Mouse (Mus musculus) thymus, adult 18-20 months (tissue): ENCODE data around the gene CN725425.
A peak's percentile ranks its signal among the peaks of the same experiment; 100 is the strongest.

Experiments used
- DNase-seq, 2 experiments: peaks; one replicate each; pipeline ENCODE4 v3.0.0; 2022; ENCODE audit warnings: mixed read lengths in 2 of 2

CN725425 gene

DNA sequence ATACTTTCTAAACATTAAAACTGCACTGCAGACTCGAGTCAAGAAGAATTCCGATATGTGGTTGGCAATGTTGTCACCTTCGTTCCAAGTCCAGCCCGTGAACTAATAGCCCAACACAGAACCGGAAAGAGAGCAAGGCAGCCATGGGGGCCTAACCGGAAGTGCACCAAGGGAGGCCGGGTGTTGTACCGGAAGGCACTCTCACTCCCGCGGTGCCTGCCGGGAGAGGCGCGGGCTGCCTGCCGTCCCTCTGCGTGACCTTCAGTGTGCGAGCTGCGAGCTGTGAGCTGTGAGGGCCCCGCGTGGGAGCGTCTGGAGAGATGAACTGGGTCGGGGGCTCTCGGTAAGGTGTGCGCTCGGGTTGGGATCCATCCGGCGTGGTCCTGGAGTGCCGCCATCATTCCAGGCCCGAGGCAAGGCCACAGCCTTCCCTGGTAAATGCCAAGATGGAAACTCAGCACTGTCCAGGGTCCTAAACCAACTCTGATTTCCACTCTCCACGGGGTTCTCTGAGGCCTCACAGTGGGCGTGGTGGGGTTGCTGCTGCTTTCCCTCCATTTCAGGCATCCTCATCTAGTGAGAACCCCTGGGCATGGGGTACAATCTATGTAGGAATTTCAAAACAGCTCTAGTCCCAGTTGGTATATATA lies at the start of gene CN725425:
Gene CN725425 (plus strand): TSS at position 239 of the 650 bp plus-strand sequence.
- DNase-seq = no peak

DNA sequence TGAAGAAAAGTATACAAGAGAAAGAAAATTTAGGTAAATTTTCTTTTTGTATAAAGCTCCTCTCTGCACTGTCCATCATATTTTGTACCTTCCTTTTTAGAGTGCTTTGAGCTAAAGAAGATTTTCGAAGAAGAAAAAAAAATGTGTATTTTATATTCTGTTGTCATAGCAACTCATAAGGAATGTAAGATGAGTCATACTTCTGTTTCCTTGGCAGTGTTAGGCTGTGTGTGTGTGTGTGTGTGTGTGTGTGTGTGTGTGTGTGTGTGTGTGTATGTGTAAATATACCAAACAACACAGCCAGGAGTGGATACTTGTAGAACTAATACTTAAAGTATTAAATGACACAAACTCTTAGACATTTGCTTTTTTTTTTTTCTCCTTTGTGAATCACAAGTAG lies 46.7 kb upstream of the CN725425 start:
- no peak for DNase-seq

DNA sequence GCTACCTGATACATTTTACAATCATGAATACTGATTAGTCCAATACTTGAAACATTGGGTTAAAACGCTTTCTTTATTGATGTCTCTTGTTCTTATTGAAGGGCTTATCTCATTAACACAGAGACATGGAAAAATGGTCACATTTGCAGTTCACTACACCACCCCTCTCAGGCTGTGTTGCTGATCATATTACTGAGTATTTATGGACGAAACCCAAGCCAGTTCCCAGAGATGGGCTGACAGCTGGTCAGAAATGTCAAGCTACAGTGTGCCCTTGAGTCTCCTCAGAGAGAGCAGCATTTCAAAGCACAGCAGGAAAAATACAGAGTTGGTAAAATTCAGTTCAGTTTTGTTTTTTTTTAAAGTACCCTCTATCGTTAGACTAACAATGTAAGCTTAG lies 46.0 kb upstream of the CN725425 start:
- DNase-seq = no peak

DNA sequence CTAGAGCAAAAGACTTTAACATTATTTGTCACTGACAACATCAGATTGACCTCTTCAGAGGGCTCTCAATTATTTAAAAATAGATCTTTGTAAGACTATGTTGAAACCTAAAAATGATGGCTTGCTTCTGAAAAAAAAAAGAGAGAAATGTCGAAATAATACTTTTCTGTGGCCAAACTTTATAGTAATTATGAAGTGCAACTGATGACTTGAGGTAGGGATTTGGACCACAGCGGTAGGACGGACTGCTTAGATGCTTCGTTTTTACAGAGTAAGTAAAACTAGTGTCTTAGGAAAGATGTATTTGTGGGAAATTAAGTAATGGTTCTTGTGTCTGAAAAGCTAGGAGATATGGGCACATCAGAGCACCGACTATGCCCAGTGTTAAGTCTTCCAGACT lies 38.1 kb upstream of the CN725425 start:
- DNase-seq = no peak

DNA sequence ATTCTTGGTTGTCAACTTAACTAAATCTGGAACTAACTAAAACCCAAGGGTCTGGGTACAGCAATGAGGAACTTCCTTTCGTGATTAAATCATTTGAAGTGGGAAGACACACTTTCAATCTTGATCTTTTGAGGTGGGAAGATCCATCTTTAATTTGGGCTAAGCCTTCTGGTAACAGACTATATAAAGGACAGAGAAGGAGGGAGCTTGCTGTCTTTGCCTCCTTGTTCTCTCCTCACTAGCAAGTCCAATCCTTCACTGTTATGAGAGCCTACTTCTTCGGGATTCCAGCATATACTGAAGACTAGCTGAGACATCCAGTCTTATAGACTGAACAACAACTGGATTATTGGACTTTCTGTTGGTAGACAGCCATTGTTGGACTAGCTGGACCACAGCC lies 35.8 kb upstream of the CN725425 start:
- DNase-seq = no peak

DNA sequence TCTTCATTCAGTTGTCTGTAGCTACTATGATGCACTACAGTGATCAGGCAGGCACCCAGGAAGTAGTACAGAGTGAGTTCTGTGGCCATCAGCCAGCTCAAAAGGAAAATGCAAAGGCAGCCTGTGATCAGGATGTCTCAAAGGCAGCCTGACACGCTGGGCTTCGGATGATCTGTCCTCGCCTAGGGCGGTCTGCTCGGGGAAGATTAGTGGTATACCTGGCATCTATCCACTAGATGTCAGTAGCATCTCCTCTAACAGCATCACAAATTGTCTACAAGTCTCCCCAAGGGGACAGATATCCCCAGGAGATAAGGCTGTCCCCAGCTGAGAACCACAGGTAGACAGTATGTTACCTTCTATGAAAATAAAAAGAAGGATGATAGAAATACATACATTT lies 34.3 kb upstream of the CN725425 start:
- no peak for DNase-seq

DNA sequence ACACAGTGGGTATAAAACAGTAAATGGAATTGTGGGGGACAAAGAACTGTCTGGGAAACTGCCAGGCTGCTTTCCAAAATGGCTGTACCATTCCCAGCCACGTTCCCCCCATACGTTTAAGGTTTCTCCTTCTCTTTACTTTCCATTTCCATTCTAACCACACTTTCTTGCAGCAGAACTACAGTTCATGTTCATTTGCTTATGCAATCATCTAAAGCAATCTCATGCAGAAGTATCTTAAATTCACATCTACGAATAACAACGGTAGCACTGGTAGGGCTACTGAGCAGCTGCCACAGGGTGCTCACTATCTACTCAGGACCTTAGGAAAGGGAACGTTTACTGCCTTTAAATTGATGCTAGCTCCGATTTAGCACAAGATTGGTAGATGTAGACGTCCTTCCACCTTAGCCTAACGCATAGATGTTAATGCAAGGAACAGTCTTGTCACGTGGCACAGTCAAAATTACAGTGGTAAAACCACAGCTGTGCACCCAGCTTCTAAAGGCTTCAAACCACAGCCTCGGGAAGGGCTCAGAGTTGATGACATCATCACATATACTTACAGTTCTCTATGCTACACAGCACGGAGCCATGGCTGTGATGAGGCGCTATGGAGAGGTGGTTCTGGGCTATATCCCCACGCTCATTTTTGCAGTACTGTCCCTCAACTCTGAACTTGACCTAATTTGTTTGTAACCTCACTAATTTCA lies 31.3 kb upstream of the CN725425 start:
- DNase-seq = no peak

DNA sequence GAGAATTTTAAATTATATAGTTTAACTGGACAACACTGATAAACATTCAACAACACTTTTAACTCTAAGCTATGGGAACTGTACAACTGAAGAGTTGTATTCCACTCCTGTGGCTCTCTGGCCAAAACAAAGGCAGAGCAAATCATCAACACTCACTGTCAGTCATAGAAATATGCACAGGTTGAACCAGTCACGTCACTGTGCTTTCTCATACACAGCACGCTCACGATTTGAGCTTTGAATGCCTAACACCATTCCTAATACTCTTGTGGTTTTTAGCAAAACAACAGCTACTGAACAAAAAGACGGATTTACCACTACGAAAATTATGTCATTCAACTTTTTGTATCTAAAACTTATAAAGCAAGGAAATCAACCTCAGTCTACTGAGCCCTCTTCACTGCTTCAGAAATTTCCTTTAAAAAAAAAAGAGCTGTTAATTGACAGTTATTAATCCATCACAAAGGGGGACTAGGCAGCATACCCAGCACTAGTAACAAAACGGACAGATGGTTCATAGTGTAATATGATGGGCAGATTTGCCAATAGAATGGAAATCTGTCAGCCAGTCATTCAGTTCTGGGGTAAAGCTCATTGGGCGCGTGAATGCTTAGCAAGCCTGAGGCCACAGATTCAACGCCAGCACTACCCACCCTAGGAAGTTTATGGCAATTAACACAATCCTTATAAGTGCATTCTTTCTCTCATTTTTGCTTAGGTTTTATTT lies 28.5 kb upstream of the CN725425 start:
- no peak for DNase-seq

DNA sequence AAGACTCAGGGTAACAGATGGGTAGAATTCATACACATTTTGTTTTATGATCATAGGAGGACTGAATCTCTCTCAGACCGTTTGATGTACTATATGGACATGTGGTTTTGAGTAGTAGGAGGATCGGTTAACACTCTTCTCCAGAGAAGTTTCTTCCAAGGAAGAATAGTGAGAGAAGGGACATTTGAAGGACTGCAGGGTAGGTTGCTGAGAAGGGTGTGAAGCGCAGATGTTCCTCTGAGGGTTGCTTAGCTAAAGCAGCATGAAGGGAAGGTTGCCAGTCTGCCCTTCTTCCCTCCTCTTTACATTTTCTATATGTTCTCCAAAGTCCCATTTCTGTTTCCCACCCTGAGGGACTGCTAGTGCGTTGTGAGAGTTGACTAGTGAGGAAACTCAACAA lies 28.0 kb upstream of the CN725425 start:
- DNase-seq = no peak

DNA sequence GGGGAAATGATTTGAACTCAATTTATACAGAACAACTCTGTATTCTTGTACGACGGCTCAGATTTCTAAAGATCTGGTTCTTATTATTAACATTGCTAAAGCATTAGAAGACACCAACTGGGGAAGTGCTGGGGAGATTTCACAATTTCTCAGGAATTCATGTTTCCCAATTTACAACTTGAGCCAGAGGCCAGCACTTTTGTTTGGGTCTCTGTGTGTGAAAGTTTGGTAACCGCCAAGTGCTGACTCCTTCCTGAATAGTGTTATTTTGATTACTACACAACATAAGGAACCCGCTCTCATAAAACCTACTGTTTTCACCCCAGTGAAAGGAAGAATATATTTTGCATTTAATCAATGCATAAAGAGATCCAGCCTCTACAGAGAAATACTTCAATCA lies 27.1 kb upstream of the CN725425 start:
- no peak for DNase-seq

DNA sequence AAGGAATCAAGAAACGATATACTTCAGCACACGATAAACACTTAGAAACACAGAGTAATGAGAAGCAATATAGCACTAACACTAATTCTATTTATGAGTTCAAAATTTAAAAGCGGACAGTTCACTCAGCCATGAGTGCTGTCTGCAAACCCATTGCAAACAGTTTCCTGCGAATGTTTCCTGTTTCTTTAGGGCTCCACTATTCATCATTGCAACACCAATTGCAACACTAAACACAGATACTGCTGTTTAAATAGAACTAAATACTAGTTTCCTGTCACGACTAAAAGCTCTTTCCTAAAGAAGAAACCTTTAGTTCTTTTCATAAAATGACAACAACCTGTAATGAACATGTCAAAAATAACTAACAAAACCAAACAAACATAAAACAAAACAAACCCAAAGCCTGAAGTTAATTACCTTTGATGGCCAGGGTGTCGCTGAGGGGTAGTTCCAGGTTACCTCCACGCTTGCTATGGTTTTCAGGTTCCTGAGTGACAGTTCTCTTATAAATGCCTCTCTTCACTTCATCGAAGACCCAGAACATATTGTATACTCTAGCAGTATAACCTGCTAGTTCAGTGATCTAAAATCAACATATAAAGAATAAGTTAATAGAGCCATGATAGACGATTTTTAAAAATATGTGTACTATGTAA lies 20.5 kb upstream of the CN725425 start:
- DNase-seq = no peak

DNA sequence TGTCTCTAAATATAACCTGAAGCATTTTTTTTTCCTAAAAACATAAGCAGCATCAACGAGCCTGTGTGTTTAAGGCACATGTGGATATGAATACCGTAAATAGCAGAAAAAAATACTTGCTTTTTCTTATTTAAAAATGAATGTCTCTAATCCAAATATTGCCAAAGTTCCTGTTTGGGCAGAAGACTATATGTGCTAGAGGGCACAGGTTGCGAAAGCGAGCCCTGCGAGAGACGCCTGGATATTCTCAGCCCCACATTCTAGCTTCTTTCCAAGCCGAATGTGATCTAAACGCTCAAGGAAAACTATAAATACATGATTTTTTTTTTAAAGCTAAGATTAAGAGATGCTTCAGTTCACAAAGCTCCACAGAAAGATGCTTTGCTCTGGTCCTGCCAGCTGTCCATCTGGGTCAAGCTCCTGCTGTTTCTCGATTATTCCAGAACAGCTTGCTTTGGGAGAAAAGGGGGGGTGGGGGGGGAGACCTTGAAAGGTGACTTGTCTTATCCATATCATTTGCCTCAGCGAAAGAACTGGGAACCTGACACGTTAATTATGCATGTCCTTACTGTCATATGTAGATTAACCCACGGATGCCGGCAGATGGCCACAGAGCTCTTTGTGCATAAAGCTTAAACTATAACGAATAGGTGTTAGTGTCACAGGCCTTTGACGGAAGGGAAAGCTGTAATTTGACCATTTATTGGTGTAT lies 19.2 kb upstream of the CN725425 start:
- DNase-seq = no peak

DNA sequence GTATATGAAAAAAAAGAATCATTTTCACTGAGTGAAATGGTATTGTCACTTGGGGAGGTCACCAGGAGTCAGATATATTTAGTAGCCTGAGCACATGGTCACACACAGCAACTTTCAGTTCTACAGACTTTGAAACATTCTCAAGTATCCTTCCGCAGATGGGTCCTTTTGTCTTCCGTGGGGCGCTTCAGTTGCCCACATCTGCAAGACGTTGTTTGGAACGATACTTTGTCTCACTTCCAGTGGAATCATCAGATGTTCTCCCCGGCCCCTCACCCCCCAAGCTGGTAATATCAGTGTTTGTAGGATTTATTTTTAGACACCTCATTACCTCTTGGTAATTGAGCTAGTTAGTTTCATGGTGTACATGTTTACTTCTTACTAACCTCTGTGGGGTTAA lies 12.9 kb upstream of the CN725425 start:
- DNase-seq = no peak

DNA sequence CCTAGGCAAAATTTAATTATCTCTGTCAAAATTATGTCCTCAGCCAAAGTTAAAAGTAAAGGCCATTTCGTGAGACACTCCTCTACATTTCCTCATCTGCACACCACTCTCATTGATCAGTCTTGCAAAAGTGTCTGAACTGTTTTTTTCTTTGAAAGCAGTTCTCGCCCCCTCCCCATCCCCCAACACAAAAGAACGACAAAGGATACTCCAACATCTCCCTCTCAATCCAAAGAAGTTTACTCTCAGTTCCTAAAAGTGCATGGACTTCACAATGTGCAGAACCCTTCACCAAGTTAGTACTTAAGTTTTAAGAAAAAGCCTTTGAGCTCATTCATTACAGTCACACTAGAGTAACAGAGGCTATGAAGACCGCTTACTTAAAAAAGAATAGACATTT lies 9.3 kb upstream of the CN725425 start:
- no peak for DNase-seq

DNA sequence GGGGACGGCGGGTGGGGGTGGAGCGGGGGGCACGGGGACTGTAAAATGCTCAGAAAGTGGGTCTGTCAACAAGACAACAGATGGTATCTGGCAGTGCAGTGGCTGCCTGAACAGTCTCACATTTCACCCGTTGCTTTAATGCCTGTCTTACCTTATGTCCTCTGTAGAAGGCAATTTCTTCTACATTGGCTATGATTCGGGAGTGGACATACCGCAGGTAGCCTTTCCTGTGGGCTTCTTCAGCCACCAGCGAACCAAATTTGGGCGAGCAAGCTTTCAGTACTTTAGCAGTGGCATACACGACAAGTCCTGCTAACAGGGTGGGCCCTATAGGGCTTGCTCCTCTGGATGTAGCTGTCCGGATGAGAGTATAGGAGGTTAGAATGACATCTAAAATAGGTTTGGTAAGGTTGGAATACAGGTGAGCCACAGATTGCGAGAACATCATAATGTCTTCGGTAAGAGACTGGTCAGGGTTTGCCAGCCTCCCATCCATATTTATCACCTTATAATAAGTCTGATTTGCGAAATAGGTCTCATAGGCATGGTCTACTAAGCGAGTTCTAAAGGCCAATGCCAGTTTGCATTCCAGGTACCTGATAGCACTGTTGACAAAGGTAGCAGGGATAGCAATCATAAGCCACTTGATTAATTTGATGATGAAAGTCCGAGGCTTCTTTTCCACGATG lies 8.6 kb upstream of the CN725425 start:
- no peak for DNase-seq

DNA sequence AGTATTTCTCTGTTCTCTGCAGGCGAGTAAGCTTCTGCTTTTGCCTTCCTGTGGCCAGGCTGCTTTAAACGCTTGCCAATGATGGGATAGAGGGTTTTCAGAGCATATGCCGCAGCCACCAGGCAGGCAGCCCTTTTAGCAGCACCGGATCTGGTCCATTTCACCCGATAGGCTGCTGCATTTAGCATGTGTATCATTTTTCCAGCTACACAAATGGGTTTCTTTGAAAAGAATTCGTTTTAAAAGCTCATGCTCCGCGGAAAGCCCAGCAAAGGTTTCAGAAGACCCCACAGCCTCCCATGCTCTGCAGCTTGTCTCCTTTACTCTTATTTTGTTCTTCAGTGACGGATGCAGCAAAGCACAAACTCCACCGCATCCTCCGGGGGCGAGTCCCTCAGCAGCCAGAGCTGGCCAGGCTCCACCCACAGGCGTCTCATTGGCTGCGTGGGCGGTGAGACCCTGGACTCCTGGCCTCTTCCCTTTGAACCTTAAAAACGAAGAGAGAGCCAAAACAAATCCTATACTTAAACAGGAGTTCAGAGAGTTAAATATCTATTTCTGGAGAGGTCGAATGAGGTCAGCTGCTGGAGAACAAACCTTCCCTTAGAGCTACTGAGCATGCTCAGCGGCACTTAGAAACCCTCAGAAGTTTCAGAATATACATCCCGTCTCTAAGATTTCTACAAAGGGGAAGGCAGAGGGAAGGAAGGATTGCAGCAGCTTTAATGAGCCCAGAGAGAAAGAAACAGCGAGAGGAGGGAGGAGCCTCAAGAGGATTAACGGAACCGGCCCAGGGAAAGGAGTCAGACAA lies 7.7 kb upstream of the CN725425 start, which contains the start of gene Abcd2:
Gene Abcd2 (minus strand): TSS at position 388 of the 811 bp plus-strand sequence.
- DNase-seq = peak in 1 of 2 experiments; percentile 12

DNA sequence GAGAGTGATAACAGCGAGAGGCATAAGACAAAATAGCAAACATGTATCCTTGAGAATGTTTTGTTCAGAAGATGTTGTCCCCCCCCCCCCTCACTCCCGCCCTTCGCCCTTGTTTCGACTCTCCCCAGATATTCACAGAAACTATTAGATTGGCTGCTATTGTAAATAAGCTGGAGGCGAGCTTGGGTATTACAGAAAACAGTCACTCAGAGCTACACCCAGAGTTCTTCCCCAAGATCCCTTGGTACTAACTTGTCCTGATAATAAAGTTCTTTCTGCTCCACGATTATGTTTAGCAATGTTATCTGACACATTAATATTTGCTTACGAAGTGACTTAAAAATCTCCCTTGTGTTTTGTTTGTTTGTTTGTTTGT lies 7.1 kb upstream of the CN725425 start:
- no peak for DNase-seq

DNA sequence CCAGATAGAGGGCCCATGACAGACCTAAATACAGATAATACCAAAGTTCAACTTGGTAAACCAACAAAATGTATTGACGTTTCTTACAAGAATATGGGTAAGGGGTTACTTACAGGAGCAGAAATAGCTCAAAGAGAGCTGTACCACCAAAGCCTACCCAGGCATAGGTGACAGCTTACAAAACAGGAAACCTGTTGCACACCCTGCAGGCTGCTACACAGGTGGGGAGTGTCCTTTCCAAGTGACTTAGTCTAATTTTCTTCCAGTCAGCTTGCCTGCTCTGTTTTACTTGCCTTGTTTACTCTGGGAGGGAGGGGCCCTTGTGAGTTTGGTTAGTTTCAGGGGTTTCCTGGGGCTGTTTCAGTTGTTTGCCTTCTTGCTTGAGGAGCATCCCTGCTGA lies 1.5 kb downstream of the CN725425 start:
- no peak for DNase-seq

DNA sequence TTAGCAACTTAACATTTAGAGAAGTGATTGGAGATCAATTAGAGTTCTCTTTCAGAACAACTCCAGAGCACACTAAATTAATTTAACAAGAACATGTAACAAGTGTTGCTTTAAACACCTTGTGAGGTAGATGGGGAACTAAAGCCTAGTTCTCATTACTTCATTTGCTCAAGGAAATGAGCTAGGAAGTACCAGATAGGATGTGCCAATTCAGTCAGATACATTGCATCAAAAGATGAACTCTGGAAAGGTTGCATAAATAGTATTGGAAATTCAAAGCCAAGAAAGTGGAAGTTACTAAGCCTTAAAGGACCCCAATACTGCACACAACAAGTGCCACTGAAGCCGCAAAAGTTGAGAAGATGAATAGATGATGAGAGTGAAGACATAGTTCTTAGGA lies 3.2 kb downstream of the CN725425 start:
- DNase-seq = no peak

DNA sequence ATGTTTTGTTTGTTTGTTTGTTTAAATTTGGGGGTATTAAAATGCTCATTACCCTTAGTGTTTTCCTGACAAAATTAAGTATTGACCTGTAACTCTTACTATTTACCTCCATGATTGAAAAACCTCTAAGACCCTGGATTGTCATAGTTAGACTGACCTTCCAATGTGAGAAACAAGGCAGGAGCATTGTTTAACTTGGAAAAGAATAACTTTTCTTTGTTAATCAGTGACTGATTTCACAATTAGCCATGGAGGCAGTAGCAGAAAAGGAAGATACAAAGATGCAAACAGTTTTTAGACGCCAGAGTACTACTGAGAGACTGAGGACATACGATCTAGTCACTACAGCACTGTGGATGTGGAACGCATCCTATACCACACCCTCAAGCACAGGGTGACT lies 4.2 kb downstream of the CN725425 start:
- no peak for DNase-seq

DNA sequence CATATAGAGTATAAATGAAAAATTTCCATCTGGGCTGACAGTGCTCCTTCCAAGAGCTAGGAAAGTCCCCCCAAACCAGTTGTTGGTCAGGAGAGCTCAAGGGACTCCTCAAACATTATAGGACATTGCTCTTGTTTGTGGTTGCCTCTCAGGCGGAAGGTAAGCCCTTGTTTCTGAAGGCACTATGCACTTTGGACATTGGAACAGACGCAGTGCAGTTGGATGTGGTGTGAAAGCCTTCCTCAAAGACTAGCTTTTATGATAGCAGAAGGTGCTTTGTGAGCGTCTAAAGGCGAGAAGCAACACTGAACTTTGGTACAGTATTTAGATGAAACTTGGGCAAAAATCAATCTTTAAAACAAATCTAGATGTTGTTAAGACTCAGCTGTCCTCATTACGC lies 7.2 kb downstream of the CN725425 start:
- no peak for DNase-seq
